Mouse (Mus musculus): ENCODE measurements around the gene Fbxw7.

GRCm38 (mm10) chr3:84929171-84929570 lies 114.1 kb downstream of the Fbxw7 start:
- no peak for TF ChIP-seq POLR2A (IDR thresholded peaks at IDR 0.05; ENCODE audit: control insufficient read depth, low read depth, low read length)
- TF ChIP-seq CTCF (IDR thresholded peaks at IDR 0.05; ENCODE audit: control insufficient read depth, insufficient read depth, insufficient replicate concordance, low read depth, low read length): no peak

Measured in testis, adult 2 months (tissue).